Mouse (Mus musculus): ENCODE measurements around the gene Chpf2.

Gene Chpf2

DNA sequence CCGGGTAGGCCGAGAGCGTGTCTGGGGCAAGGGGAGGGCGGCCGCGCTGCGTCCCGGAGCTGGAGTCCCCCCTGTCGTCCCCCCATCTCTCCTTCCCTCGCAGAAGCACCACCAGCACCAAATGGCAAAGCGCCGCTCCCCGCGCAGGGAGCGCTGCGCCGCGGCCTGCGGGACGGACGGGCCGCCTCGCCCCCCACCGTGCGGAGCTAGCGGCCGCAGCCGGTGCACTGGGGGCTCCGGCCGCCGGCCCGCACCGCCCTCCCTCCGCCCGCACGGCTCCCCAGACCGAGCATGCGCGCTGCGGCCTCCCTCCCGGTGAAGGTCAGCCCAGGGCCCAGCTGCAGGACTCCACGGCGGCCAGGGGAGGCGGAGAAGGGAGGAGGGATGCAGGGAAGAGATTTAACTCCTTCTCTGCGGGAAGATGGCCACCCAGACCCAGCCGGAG is 18.1 kb downstream of the Chpf2 start:
- DNase-seq (ENCODE audit: low read depth, low spot score), result no peak

DNA sequence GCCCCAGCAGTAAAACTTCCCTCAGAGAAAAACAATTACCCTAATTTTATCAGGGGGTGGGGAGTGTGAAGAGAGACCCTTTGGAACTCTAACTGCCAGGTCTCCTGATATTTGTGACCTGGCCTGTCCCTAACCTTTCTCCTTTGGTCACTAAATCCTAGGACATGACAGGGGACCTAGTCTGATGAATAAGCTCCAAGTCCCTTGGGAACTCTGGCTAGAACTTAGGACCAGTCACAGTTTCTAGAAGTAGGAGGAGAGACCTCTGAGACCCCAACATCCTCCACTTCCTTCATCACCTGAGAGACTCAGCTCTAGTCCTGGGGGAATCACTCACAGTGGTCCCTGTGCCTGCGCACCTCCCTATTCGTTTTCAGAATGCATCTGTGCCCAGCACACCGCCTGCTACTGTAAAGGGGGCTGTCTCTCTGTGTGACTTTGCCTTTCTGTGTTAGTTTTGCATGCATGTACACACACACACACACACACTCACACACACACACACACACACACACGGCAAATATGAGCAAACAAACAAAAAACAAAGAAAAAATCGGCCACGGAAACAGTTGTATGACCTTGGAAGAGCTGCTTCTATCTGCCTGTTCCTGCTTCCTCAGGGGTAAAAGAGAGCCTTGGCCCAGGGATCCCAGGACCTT is 18.9 kb downstream of the Chpf2 start:
- no peak for DNase-seq (ENCODE audit: low read depth, low spot score)

DNA sequence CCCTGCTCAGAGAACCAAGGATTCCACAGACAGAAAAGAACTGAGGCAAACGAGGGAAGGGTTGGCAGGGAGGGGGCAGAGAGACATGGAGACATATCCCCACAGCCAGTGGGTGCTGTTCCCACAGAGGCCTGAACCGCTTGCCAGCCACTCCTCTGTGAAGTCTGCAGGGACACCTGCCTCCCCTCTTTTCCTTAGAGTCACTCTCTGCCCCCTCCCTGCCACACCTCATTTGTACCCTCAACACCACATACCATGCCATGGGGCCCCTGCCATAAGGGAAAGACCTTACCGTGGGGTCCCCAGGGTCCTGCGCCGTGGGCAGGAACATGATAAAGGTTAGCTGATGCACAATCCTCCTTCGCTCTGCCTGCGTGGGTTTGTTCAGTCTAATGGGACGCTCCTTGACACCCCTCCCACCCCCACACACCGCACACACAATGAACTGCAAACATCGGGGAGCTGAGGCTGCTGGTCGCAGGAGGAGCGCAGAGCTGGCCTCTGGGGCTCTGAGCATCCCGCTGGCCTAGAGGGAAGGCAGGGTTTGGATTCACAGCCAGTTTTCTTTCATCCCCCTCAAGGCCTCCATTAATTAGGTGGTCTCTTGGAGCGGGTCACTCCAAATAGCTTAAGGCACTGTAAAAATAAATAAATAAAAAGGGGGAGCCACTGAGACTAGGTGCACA is 19.6 kb downstream of the Chpf2 start:
- no peak for DNase-seq (ENCODE audit: low read depth, low spot score)

DNA sequence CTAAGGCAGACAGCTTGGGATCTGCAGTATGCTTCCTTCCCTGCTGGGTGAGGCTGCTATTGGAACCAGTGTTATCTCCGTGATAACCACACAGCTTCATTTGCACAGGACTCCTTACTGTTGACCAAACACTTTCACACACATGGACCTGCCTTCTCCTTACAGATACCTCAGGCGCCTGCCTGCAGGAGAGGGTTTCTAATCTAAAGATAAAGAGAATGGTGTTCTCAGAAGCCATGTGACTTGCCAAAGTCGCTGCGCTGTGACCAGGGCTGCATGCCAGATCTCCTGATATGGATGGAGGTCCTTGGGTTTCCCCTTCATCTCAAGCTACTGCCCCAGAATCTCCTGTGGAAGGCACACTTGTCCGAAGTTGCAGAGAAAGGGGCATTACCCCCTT is 22.8 kb downstream of the Chpf2 start:
- DNase-seq (ENCODE audit: low read depth, low spot score), result no peak

DNA sequence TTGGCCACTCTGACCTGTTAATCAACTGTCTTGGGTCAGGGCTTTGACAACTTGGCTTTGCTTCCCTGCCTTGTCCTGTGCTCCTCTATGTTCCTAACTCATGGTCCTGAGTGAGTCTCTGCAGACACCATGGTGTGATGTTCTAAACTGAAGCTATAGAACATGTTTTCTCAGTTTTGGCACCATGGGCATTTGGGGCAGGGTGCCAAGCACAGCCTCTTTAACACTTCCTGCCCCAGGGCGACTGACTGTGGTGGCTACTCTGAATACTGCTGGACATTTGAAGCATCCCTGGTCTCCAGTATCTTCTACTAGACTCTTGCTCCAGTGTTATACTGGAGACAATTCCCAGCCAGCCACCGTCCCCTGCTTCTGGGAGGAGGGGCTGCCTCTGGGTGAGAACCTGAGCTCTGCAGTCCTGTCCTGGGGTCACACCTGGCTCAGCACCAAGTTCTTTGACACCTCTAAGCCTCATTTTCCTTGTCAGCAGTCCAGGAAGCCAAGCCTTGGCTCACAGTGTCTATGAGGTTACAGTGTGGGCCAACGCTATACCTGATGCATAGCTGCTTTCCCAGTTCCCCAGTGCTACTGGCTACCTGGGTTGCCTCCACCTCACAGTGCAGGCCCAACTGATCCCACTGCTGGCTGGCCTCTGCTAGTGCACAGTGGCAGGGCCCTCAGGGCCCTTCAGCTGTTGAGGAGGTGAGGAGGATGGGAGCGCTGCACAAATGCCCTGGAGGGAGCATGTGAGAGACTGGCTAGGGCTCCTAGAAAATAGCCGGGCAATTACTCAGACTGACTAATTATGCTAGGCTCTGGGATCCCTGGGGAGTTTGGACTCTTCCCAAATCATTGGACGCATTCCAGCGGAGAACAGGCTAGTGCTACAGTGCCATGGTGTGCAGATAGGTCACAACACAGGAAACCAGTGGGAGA is 25.1 kb downstream of the Chpf2 start:
- DNase-seq (ENCODE audit: low read depth, low spot score), result no peak

DNA sequence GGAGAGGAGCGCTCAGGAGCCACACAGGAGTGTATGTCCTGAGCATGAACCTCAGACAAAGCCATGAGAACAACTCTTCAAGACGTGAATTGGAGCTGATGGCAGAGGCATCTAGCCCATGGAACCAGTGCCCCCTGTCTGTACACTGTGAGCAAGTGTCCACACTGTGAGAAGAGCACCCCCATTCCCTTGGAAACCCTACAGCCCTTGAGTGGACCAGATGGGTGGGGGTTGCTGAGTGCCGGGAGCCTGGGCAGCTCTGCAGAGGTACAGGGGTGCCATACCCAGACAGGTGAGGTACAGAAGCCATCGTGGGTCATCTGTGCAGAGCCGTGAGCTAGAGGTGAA is 25.7 kb downstream of the Chpf2 start:
- DNase-seq (ENCODE audit: low read depth, low spot score), result no peak

DNA sequence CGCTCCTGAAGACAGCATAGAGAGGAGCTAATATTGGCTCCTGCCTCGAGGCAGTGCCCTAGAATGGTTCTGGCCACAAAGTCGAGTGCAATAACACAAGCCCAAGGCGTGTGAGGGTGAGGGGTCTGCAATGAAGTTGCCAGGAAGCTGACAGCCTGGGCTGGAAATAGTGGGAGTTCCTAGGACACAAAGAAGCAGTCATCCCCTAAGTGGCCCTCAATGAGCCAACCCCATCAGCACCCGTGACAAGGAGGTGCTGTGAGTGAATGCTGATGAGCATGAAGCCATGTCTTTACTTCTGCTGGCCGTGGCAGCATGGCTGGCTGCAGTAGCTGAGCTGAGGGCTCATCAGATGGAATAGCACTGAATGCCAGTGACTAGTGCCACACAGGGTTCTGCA is 28.6 kb downstream of the Chpf2 start:
- no peak for DNase-seq (ENCODE audit: low read depth, low spot score)

DNA sequence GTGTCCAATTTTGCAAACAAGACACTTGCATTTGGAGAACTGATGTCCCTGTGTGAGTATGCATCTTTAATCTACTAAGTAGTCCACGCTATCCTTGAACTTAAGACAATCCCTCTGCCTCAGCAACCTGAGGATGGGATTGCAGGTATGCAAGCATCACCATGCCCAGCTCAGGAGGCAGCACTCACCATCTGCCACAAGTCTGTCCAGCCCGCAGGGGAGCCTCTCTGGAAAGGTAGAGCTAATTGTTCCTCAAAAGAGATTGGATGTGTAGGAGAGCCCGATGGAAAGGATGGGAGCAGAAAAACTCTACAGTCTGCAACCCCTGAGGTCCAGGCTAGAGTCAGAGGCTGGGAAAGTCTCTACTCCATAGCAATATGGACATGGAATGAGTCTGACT is 32.4 kb downstream of the Chpf2 start:
- no peak for DNase-seq (ENCODE audit: low read depth, low spot score)

DNA sequence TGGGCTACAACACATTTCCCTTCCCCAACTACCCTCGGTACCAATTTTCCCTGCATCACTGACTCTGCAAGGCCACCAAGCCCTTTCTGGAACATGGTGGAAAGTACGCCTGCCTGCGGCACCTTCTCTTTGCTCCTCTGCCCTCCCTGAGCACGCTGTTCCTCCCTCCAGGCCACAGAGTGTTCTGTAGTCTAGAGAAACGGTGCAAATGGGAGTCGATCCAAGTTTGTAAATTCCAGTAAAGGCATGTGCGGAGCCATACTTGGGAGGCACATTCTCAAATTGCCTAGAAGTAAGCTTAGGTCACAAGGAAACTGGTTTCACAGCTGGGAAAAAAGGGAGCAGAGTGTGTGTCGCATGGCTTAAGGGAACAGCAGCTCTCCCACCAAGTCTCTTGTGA is 33.6 kb downstream of the Chpf2 start:
- DNase-seq (ENCODE audit: low read depth, low spot score), result no peak

DNA sequence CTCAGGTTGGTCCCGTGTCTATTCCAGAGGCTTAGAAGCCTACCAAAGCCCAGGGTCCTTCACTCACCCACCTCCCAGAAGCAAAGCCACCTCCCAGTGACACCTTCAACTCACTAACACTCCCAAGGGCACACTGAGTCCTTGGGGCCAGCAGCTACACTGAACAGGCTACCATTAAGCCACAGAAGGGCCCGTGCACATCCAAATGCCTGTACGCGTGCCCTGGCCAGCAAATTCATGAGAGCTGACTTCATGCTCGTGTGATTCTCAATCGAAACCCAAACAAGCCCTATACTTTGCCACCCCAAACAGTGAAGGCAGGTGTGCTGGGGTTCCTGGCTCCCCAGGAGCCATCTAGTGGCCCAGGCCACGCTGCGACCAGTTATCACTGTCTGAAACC is 34.1 kb downstream of the Chpf2 start:
- DNase-seq (ENCODE audit: low read depth, low spot score), result no peak

DNA sequence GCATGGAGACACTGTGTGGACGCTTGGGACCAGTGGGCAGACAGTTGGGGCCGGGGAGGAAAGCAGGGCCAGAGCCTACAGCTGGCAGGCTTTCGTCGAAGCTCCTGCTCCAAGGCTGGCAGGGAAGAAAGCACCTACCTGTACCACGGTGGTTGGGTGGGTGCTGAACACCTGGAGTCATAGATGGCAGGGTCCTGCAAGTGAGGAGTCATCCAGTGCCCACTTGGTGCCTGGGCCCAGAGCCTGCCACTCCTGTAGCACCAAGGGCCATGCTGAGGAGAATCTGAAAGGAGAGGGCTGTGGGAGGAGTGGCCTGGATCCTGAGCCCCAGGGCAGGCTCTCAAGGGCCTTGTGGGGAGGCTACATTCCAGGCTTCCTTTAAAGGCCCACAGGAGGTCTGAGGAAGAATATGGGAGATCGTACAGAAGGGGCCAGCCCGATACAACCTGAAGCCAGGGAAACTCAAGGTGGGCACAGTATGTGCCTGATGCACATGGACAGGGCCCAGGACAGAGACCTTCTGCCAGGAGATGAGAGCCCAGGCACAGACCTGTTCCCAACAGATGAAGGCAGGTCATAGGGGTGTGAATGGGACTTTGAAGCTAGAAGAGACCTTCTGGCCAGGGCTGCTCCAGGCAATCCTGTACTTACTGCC is 36.0 kb downstream of the Chpf2 start:
- no peak for DNase-seq (ENCODE audit: low read depth, low spot score)

DNA sequence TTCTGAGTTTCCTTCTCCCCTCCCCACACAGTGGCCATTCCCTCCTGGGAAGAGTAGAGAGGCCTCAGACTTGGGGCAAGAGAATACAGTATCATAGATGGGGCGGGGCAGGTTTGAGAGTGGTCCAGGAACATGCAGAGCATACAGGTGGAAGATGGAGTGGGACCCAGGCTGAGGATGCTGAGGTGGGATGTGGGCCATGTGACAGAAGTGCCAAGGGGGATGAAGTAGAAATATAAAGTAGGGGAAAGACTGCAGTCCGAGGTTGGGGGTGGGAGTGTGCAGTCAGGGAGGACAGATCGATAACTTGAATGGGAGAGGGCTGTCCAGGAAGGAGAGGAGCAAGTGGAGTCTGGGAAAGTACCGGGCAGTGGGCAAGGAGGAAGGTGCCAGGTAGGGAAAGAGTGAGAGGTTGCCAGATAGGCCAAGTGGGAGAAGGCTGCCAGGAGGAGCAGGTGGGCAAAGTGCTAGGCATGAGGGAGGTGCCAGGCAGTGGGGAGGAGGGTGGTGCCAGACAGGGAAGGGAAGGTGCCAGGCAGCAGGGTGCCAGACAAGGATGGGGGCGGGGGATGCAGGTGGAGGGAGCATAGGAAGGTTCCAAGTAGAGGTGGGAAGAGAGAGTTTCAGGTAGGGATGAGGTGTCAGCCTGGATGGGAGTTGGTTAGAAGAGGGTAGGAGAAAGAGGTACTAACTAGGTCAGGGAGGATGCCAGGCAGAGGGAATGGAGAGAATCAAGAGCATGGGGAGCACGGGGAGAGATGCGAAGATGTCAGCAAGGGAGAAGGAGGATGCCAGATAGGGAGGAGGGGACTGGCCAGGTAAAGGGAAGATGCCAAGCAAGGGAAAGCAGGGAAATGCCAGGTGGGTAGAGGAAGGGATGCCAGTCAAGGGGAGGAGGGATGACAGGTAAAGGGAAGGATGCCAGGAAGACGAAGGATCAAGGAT is 36.8 kb downstream of the Chpf2 start:
- DNase-seq (ENCODE audit: low read depth, low spot score), result no peak

DNA sequence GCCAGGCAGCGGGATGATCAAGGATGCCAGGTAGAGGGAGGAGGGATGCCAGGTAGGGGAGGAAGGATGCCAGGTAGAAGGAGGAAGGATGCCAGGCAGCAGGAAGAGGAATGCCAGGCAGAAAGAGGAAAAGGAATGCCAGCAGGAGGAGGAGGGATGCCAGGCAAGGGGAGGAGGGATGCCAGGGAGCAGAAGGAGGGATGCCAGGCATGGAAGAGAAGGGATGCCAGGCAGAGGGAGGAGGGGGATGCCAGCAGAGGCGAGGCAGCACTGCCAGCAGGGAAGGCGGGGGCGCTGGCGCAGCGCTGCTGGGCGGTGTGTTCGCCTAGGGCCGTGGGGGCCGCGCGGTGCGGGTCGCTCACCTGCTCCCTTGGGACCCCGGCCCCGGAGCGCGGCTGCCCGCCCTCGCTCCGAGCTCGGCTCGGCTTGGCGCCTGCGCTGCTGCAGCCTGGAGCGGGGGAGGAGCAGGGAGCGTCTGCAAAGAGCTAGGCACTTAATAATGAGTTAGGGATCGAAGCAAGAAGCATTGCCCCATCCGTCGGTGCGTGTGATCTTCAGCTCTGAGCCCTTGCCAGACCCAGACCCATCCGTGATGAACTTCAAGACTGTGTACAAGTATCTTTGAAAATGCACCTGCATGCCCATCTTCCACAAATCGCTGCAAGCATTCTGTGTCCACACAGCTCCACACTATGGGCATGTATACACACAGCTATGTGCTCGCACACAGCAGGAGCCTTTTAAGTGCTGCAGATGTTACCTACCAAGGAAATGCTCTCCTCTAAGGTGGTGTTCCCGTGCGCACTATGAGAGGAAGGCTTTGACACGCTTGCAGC is 37.7 kb downstream of the Chpf2 start, which contains the start of gene Smarcd3:
TSS of gene Smarcd3 (minus strand) at position 426 of the 836 bp plus-strand sequence.
- no peak for DNase-seq (ENCODE audit: low read depth, low spot score)

DNA sequence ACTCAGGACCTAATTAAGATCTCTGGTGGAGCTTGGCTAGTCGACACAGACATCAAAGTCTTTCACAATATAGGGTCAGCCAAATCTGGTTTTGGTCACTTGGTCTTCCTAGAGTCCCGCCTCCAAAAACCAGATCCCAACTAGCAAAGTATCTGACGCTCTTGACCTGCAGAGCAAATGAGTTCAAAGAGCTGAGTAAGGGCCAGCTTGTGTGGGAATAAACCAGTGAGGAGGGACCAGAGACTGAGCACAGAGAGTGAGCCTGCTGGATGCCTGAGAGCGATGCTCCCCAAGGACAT is 38.2 kb downstream of the Chpf2 start:
- DNase-seq (ENCODE audit: low read depth, low spot score), result no peak

DNA sequence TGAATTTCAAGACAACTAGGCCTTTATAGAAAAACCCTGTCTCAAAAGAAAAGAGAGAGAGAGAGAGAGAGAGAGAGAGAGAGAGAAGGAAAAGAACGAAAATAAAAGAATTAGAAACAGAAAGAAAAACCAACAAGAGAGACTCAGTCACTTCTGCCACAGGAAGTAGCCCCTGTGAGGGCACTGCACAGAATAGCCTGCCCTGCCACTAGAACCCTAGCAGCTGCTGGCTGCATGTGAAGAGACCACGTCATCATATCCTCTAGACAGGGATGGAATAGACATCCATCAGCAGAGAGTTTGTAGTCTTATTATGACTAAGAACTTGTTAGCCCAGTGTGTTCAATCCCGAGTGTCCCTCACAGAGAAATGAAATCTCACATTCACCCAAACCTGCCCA is 43.2 kb downstream of the Chpf2 start:
- DNase-seq (ENCODE audit: low read depth, low spot score), result no peak

DNA sequence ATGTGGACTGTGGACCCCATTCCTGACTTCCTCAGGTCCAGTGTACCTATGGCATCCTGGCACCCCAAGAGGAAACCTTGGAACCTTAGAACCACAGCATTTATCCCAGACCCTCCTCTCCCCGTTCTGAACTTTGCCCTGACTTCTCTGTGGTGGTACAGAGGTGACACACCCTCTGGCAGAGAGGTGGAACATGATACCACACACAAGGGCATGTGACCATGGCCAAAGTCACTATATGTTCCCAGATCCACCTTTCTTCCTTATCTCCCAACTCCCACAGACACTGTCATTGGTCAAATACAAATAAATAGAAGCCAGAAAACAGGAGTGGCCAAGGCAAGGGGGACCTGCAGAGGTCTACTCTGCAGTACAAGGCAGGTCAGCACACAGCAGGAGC is 48.6 kb downstream of the Chpf2 start:
- no peak for DNase-seq (ENCODE audit: low read depth, low spot score)

DNA sequence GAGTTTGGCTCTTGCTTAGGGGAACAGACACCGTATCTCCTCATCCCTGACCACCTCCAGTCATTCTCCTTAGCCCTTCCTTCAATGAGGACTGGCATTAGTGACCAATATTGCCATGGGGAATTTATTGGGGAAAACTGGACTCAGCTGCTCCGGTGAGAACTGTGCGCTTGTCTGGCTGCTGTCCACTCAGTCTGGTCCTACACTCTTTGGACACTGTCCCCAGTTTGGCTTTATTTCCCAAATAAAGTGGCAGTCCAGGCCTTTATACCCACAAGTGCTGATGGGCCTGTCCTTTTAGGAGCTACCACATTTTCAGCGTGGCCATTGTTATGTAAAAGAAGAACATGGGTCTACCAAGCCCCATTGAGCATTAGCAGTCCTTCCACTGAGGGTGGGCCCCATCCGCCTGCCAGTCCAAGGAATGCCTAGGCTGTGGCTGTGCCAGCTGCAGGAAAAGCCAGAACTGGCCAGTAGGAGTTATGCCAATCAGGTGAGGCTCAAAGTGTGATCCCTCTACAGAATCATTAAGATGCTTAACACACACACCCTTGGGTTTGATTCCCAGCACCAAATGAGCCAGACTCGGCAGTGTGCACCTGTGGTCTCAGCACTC is 49.1 kb downstream of the Chpf2 start:
- DNase-seq (ENCODE audit: low read depth, low spot score), result no peak

DNA sequence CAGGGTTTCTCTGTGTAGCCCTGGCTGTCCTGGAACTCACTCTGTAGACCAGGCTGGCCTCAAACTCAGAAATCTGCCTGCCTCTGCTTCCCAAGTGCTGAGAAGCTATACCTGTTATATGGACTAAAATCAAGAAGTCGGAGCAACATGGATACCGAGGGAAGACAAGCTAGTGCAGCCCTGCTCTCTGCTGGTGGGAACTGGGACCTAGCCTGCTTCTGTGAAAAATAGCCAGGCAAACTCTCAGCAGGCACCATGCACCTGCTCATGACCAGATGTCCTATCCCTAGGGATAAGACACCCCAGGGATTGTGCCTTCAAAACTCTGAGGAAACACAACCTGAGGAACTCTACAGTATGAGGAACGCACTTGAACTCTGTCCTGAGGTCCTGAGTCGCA is 50.4 kb downstream of the Chpf2 start:
- no peak for DNase-seq (ENCODE audit: low read depth, low spot score)

DNA sequence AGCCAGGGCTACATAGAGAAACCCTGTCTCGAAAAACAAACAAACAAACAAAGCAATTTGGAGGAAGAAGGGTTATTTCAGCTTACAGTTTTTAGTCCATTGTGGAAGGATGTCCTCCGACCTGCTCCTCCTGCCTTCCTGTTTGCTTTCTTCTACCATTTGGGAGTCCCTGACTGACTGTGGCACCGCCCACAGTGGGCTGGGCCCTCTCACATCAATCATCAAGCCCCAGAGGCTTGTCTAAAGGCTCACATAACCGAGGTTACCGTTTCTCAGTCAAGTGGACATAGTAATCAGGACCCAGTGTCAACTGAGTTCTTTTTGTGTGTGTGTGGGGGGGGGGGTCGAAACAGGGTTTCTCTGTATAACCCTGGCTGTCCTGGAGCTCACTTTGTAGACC is 51.6 kb downstream of the Chpf2 start:
- DNase-seq (ENCODE audit: low read depth, low spot score), result no peak

DNA sequence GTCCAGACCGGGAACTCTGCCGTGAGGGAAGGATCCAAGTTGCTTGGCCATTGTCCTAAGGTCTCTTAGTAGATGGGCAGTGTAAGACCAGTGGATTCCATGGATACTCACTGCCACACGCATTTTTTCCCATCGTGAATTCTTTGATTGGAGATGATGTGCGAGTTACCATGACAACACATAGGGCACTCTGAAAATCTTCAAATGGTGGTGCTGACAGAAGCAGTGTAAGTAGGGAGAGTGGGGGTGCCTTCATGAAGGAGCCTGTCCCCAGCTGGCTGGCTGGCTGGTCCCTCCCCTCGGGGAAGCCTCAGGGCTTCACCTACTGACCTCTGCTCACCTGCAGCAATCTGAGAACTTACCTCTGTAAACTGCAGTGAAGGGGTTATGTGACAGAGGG is 52.5 kb downstream of the Chpf2 start:
- DNase-seq (ENCODE audit: low read depth, low spot score), result no peak
